Mouse (Mus musculus) brain, embryonic 14.5 days (tissue): ENCODE results near the gene Diexf.

Source experiments
- CTCF ChIP-seq: fragments of 200-500 bp; IDR thresholded peaks from 2 replicates; pipeline ENCODE4 v1.5.1; 2012; ENCODE audit warnings: inconsistent platforms, mild to moderate bottlenecking, moderate library complexity, borderline replicate concordance; ENCODE audit not compliant: insufficient read depth, insufficient read length; ENCODE audit errors: extremely low read depth
- POLR2A ChIP-seq: fragments of 200-500 bp; IDR thresholded peaks from 2 replicates; pipeline ENCODE4 v1.6.1; 2012; ENCODE audit warnings: mild to moderate bottlenecking, inconsistent platforms, borderline replicate concordance; ENCODE audit not compliant: poor library complexity, insufficient read depth, insufficient read length, severe bottlenecking; ENCODE audit errors: extremely low read depth

GRCm38 (mm10) chr1:193059596-193059995, 70.5 kb downstream of the Diexf start:
- no peak for TF ChIP-seq CTCF
- TF ChIP-seq POLR2A = no peak
